Mouse (Mus musculus) spleen, adult 12 weeks (tissue): ENCODE results near the gene Prkaca.

ENCODE experiments used
- DNase-seq: peaks from one replicate; pipeline ENCODE4 v3.0.0; 2022; ENCODE audit warnings: low spot score

The Prkaca gene

GRCm38 (mm10) chr8:84039050-84039449, 66.3 kb downstream of the Prkaca start:
- DNase-seq = peak; percentile 35

DNA sequence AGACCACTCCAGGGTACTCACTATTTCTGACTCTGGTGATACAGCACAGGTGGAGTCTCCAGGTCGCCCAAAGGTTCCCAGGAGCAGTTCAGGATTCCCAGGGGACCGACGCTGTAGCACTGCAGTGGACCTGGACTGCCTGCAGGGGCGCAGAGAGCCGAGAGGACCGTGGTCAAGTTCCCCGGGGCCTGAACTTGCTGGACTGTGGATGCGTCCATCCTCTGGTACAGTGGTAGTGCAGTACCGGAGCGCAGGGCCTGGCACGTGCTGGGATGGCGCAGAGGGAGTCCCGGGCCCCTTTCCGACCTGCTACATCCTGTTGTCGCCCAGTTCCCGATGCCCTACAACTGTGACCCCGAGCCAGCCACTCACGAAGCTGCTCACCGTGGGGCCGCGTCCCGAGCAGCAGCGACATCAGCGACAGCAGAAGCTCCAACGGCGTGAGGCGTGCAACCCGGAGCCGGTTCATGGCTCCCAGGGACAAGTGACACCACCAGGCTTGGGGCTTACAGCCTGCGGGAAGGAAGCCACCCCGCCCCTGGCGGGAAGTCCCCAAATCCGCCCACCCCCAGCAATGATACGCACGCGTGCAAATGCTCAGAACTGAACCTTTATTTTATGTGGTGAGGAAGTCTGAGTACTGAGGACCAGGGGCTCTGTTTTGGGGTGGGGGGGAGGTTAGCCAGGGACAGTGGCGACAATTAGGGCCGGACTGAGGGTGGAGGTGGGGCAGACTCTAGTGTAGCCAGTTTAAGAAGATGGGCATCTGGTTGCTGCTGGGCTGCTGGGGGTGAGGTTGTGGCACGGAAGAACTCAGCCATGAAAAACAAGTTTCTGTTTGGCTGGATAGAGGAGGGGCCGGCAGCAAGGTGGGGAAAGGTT, 69.5 kb downstream of the Prkaca start, which contains the start of gene Il27ra:
Gene Il27ra (minus strand): TSS at position 524 of the 882 bp plus-strand sequence.
- peak; percentile 38 for DNase-seq

- DNase-seq = no peak
These were observed 70.2 kb downstream of the Prkaca start for GRCm38 (mm10) chr8:84042948-84043342.

DNA sequence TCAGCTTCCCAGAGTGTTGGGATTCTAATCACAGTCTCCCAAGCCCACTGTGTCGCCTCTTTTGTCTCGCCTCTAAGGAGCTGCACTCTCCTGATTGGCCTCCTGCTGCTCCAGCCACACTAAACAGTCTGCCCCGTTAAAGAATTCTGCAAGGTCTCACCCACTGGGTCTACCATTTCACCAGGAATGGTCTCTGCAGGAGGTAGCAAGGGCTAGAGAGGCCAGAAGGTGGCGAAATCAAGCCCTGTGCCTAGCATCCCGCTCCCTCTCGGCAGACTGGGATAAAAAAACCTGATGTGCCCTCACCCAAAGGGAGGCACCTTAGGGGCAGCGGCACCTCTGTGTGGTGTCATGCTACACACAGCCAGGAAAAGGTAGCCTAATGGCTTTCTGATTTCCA, 71.3 kb downstream of the Prkaca start:
- no peak for DNase-seq

GRCm38 (mm10) chr8:84044900-84045299, 72.1 kb downstream of the Prkaca start, which contains the start of gene Rln3:
TSS of gene Rln3 (minus strand) at chr8:84045000.
- DNase-seq = no peak
